In the genomic region with DNA sequence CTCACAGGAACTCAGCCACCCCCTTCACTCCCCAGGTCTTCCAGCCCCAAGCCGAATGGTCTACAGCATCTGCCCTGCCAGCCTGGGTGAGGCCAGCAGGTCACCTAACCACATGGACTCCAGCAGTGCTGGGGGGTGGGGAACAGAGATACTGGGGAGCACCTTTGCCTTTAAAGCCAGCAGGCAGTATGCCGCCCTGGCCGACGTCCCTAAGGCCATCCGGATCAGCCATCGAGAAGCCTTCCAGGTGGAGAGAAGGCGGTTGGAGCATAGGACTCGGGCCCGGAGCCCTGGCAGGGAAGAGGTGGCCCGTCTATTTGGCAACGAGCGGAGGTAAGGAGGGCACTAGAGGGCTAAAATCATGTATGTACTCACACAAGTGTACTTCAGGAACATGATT, we compare ENCODE assay signal across 11 mouse cellular contexts.
"Had no signal": no experiment of that assay in that cellular context is flagged by ENCODE, and none has a peak within 500 bp of the region (broad histone marks: within the 10 kb centered on the region; RNA-seq: fewer than 3 reads in every experiment).

No protein-coding gene starts in this region.

- H3K9me3 ChIP-seq: midbrain, embryonic 12.5 days had no signal

- H3K27me3 ChIP-seq: midbrain, embryonic 12.5 days had no signal

- DNase-seq: kidney, postnatal 10 days; kidney, postnatal 4 days; left cerebral cortex, postnatal 4 days; lung, adult 18-20 months; right cerebral cortex, adult 18-20 months; right cerebral cortex, postnatal 25 days; thymus, adult 18-20 months; thymus, postnatal 14 days had no signal

- ATAC-seq: midbrain, embryonic 16.5 days had no signal

- H3K4me2 ChIP-seq: midbrain, embryonic 12.5 days had no signal

- H3K27ac ChIP-seq: liver, embryonic 14.5 days; midbrain, embryonic 12.5 days had no signal

- H3K4me1 ChIP-seq: midbrain, embryonic 12.5 days had no signal

- H3K4me3 ChIP-seq: midbrain, embryonic 12.5 days had no signal

- H3K9ac ChIP-seq: liver, embryonic 14.5 days; midbrain, embryonic 12.5 days had no signal
